Mouse (Mus musculus) T-helper 1 cell (primary cell): ENCODE results near the gene Snx33.
"Not testable (repeated sequence)": the region's sequence is repeated elsewhere in the genome, so short reads cannot be mapped to it uniquely, and the experiment has no call there.

Source experiments
- in situ Hi-C: fragments of 300-600 bp; cut with MboI, MseI; formaldehyde crosslinking; loops from one replicate; pipeline ENCODE4 v1.15.1; 2025; ENCODE audit warnings: high pct_unique_total_duplicates

The Snx33 gene

GRCm38 (mm10) chr9:56925291-56926024 lies 2.7 kb downstream of the Snx33 start:
- in situ Hi-C loops: no loop called here

- in situ Hi-C loops: no loop called here
Measured at GRCm38 (mm10) chr9:56924651-56925027, 3.5 kb downstream of the Snx33 start.

GRCm38 (mm10) chr9:56923841-56924650 lies 4.1 kb downstream of the Snx33 start:
- in situ Hi-C loops: no loop called here

GRCm38 (mm10) chr9:56922746-56923145 lies 5.4 kb downstream of the Snx33 start:
- in situ Hi-C loops: no loop called here

GRCm38 (mm10) chr9:56918466-56918865 lies 9.7 kb downstream of the Snx33 start:
- in situ Hi-C loops: no loop called here

- in situ Hi-C loops: no loop called here
Measured at GRCm38 (mm10) chr9:56917131-56917530, 11.0 kb downstream of the Snx33 start.

GRCm38 (mm10) chr9:56915695-56916410 lies 12.3 kb downstream of the Snx33 start:
- in situ Hi-C loops: no loop called here

GRCm38 (mm10) chr9:56915116-56915515 lies 13.1 kb downstream of the Snx33 start:
- in situ Hi-C loops: no loop called here

GRCm38 (mm10) chr9:56913991-56914390 lies 14.2 kb downstream of the Snx33 start:
- in situ Hi-C loops: no loop called here

GRCm38 (mm10) chr9:56911017-56911416 lies 17.2 kb downstream of the Snx33 start:
- in situ Hi-C loops: no loop called here

GRCm38 (mm10) chr9:56909991-56910390 lies 18.2 kb downstream of the Snx33 start:
- in situ Hi-C loops: not testable (repeated sequence)

- in situ Hi-C loops: no loop called here
Measured at GRCm38 (mm10) chr9:56907549-56907948, 20.6 kb downstream of the Snx33 start.

- in situ Hi-C loops: no loop called here
Measured at GRCm38 (mm10) chr9:56903662-56904061, 24.5 kb downstream of the Snx33 start.

- in situ Hi-C loops: no loop called here
Measured at GRCm38 (mm10) chr9:56901187-56901586, 27.0 kb downstream of the Snx33 start.

GRCm38 (mm10) chr9:56900571-56900970 lies 27.6 kb downstream of the Snx33 start:
- in situ Hi-C loops: no loop called here

- in situ Hi-C loops: no loop called here
Measured at GRCm38 (mm10) chr9:56900060-56900459, 28.1 kb downstream of the Snx33 start.

- in situ Hi-C loops: no loop called here
Measured at GRCm38 (mm10) chr9:56899409-56899808, 28.8 kb downstream of the Snx33 start.

GRCm38 (mm10) chr9:56896779-56897178 lies 31.4 kb downstream of the Snx33 start:
- in situ Hi-C loops: no loop called here

- in situ Hi-C loops: no loop called here
Measured at GRCm38 (mm10) chr9:56894006-56894405, 34.2 kb downstream of the Snx33 start.

GRCm38 (mm10) chr9:56893313-56893712 lies 34.9 kb downstream of the Snx33 start:
- in situ Hi-C loops: no loop called here

- in situ Hi-C loops: no loop called here
Measured at GRCm38 (mm10) chr9:56892111-56892510, 36.1 kb downstream of the Snx33 start.

GRCm38 (mm10) chr9:56891517-56892011 lies 36.6 kb downstream of the Snx33 start:
- in situ Hi-C loops: no loop called here
